Mouse (Mus musculus) embryonic facial prominence, embryonic 12.5 days (tissue): ENCODE results near the gene A930017K11Rik. TPM values are rescaled to one million over a fixed set of nuclear protein-coding genes. Genes with fewer than 3 reads are reported as not detected.

Source experiments
- ATAC-seq: fragments of 200-750 bp; cut with Nextera tagmentation; 2 replicates; pipeline ENCODE4 v1.8.0; 2017; ENCODE audit not compliant: insufficient number of reproducible peaks, insufficient read depth, low FRiP score, low TSS enrichment
- H3K27ac ChIP-seq: fragments of 300-500 bp; sonication (generic); 2 replicates; pipeline ENCODE4 v1.5.1; 2016; ENCODE audit warnings: mild to moderate bottlenecking
- H3K27me3 ChIP-seq: fragments of 300-500 bp; sonication (generic); 2 replicates; pipeline ENCODE4 v1.6.1; 2016; ENCODE audit warnings: mild to moderate bottlenecking, moderate library complexity
- H3K36me3 ChIP-seq: fragments of 300-500 bp; sonication (generic); 2 replicates; pipeline ENCODE4 v1.6.1; 2016; ENCODE audit warnings: mild to moderate bottlenecking
- H3K4me1 ChIP-seq: fragments of 300-500 bp; sonication (generic); 2 replicates; pipeline ENCODE4 v1.6.1; 2016
- H3K4me2 ChIP-seq: fragments of 300-500 bp; sonication (generic); replicated peaks from 2 replicates; pipeline ENCODE4 v1.6.1; 2016; ENCODE audit warnings: mild to moderate bottlenecking, moderate library complexity
- H3K4me3 ChIP-seq: fragments of 300-500 bp; sonication (generic); 2 replicates; pipeline ENCODE4 v1.5.1; 2016; ENCODE audit warnings: mild to moderate bottlenecking
- H3K9ac ChIP-seq: fragments of 300-500 bp; sonication (generic); 2 replicates; pipeline ENCODE4 v1.6.1; 2016; ENCODE audit warnings: mild to moderate bottlenecking, moderate library complexity
- H3K9me3 ChIP-seq: fragments of 300-500 bp; sonication (generic); 2 replicates; pipeline ENCODE4 v1.6.1; 2016; ENCODE audit warnings: mild to moderate bottlenecking, moderate library complexity
- WGBS: fragments of 180-500 bp; shearing (Covaris S2); methylation state at CpG from one replicate; pipeline ENCODE4 v1.1.7; 2016; 5-methylcytosine and 5-hydroxymethylcytosine counted together
- polyA plus RNA-seq: library from polyadenylated mRNA; unstranded; fragments of >200 nt; fragmentation: Nextera tagmentation; extraction: Ambion mirVana; gene quantifications from 2 replicates; pipeline ENCODE4 v1.2.1, GENCODE M21; 2016

The A930017K11Rik gene
- polyA plus RNA-seq, 1 experiment from 2014 or later, result 0.20 TPM

GRCm38 (mm10) chr17:25919786-25920642 is 32.4 kb downstream of the A930017K11Rik start:
- no peaks in the 10 kb centered on the region for H3K36me3 ChIP-seq
- ATAC-seq, result peak; percentile 99
- H3K4me3 ChIP-seq, result peak overlapping the region; percentile 95
- H3K9me3 ChIP-seq, result no peaks in the 10 kb centered on the region
- peak overlapping the region; percentile 80 for H3K4me2 ChIP-seq
- peak overlapping the region; percentile 71 for H3K9ac ChIP-seq
- peaks cover 17% of the 10 kb centered on the region for H3K4me1 ChIP-seq
- peak overlapping the region; percentile 86 for H3K27ac ChIP-seq
- no peaks in the 10 kb centered on the region for H3K27me3 ChIP-seq
- under 1% methylated on average over 40 of the region's 40 CpGs for WGBS

GRCm38 (mm10) chr17:25919144-25919785 is 33.1 kb downstream of the A930017K11Rik start, which contains the start of gene Rab40c:
Gene Rab40c (minus strand): TSS chr17:25919727.
- Histone ChIP-seq H3K4me3 (peak within 1 kb of the TSS; percentile 95), H3K36me3 (no peaks in the 10 kb centered on the region), H3K27ac (peak within 1 kb of the TSS; percentile 86), H3K27me3 (no peaks in the 10 kb centered on the region), H3K4me2 (peak within 1 kb of the TSS; percentile 80), H3K9ac (peak within 1 kb of the TSS; percentile 71), H3K9me3 (no peaks in the 10 kb centered on the region), H3K4me1 (peaks cover 17% of the 10 kb centered on the region)
- no peak for ATAC-seq
- under 1% methylated on average over 61 of the region's 78 CpGs for WGBS

GRCm38 (mm10) chr17:25918037-25918750 is 34.2 kb downstream of the A930017K11Rik start:
- peak overlapping the region; percentile 71 for H3K9ac ChIP-seq
- no peaks in the 10 kb centered on the region for H3K27me3 ChIP-seq
- H3K36me3 ChIP-seq, result no peaks in the 10 kb centered on the region
- peaks cover 17% of the 10 kb centered on the region for H3K4me1 ChIP-seq
- WGBS, result 83% methylated on average over 9 of the region's 9 CpGs
- no peak overlapping the region for H3K27ac ChIP-seq
- no peak for ATAC-seq
- H3K4me2 ChIP-seq, result peak overlapping the region; percentile 80
- H3K9me3 ChIP-seq, result no peaks in the 10 kb centered on the region
- H3K4me3 ChIP-seq, result peak overlapping the region; percentile 95

- Histone ChIP-seq H3K4me2 (no peak overlapping the region), H3K36me3 (0 out of 2 replicates have a peak, but pooled peaks cover 1% of the 10 kb centered on the region), H3K4me1 (peaks cover 17% of the 10 kb centered on the region), H3K9me3 (no peaks in the 10 kb centered on the region), H3K27me3 (no peaks in the 10 kb centered on the region), H3K4me3 (no peak overlapping the region), H3K9ac (no peak overlapping the region), H3K27ac (no peak overlapping the region)
- no peak for ATAC-seq
- 85% methylated on average over 8 of the region's 8 CpGs for WGBS
Observed at GRCm38 (mm10) chr17:25916931-25917647, 35.3 kb downstream of the A930017K11Rik start.

- no peak for ATAC-seq
Observed at GRCm38 (mm10) chr17:25914295-25914694, 38.1 kb downstream of the A930017K11Rik start.

GRCm38 (mm10) chr17:25913877-25914275 is 38.5 kb downstream of the A930017K11Rik start:
- H3K4me3 ChIP-seq, result no peak overlapping the region
- no peak for ATAC-seq
- H3K4me2 ChIP-seq, result no peak overlapping the region
- H3K9me3 ChIP-seq, result no peaks in the 10 kb centered on the region
- no peaks in the 10 kb centered on the region for H3K27me3 ChIP-seq
- 0 out of 2 replicates have a peak, but pooled peaks cover 4% of the 10 kb centered on the region for H3K36me3 ChIP-seq
- H3K4me1 ChIP-seq, result peaks cover 13% of the 10 kb centered on the region
- no peak overlapping the region for H3K27ac ChIP-seq
- H3K9ac ChIP-seq, result no peak overlapping the region
- WGBS, result 64% methylated on average over 1 of the region's 1 CpGs

More at GRCm38 (mm10) chr17:25914295-25914694, 38.1 kb downstream of the A930017K11Rik start:
- 89% methylated on average over 4 of the region's 4 CpGs for WGBS
- peaks cover 13% of the 10 kb centered on the region for H3K4me1 ChIP-seq
- H3K27ac ChIP-seq, result no peak overlapping the region
- H3K4me2 ChIP-seq, result no peak overlapping the region
- H3K9me3 ChIP-seq, result no peaks in the 10 kb centered on the region
- H3K36me3 ChIP-seq, result 0 out of 2 replicates have a peak, but pooled peaks cover 4% of the 10 kb centered on the region
- H3K27me3 ChIP-seq, result no peaks in the 10 kb centered on the region
- H3K4me3 ChIP-seq, result no peak overlapping the region
- no peak overlapping the region for H3K9ac ChIP-seq

- Histone ChIP-seq H3K9me3 (no peaks in the 10 kb centered on the region), H3K4me3 (no peak overlapping the region), H3K9ac (no peak overlapping the region), H3K4me2 (no peak overlapping the region), H3K27me3 (no peaks in the 10 kb centered on the region), H3K36me3 (0 out of 2 replicates have a peak, but pooled peaks cover 4% of the 10 kb centered on the region), H3K27ac (no peak overlapping the region), H3K4me1 (peaks cover 8% of the 10 kb centered on the region)
- WGBS, result 89% methylated on average over 14 of the region's 14 CpGs
- no peak for ATAC-seq
Observed at GRCm38 (mm10) chr17:25913186-25913876, 39.0 kb downstream of the A930017K11Rik start.

- no peak for ATAC-seq
- Histone ChIP-seq H3K4me1 (no peaks in the 10 kb centered on the region), H3K9ac (no peak overlapping the region), H3K4me3 (no peak overlapping the region), H3K36me3 (0 out of 2 replicates have a peak, but pooled peaks cover 9% of the 10 kb centered on the region), H3K27ac (no peak overlapping the region), H3K27me3 (no peaks in the 10 kb centered on the region), H3K9me3 (no peaks in the 10 kb centered on the region), H3K4me2 (no peak overlapping the region)
- 88% methylated on average over 4 of the region's 4 CpGs for WGBS
Observed at GRCm38 (mm10) chr17:25911816-25912215, 40.5 kb downstream of the A930017K11Rik start.

- Histone ChIP-seq H3K9ac (no peak overlapping the region), H3K27ac (no peak overlapping the region), H3K36me3 (0 out of 2 replicates have a peak, but pooled peaks cover 9% of the 10 kb centered on the region), H3K4me2 (no peak overlapping the region), H3K27me3 (no peaks in the 10 kb centered on the region), H3K4me1 (no peaks in the 10 kb centered on the region), H3K4me3 (no peak overlapping the region), H3K9me3 (no peaks in the 10 kb centered on the region)
- WGBS, result 83% methylated on average over 2 of the region's 2 CpGs
- ATAC-seq, result no peak
Observed at GRCm38 (mm10) chr17:25907640-25908039, 44.7 kb downstream of the A930017K11Rik start.

GRCm38 (mm10) chr17:25903061-25903460 is 49.3 kb downstream of the A930017K11Rik start:
- no peaks in the 10 kb centered on the region for H3K9me3 ChIP-seq
- ATAC-seq, result no peak
- no peak overlapping the region for H3K4me3 ChIP-seq
- H3K36me3 ChIP-seq, result peaks cover 13% of the 10 kb centered on the region
- H3K4me1 ChIP-seq, result no peaks in the 10 kb centered on the region
- no peak overlapping the region for H3K9ac ChIP-seq
- no peak overlapping the region for H3K27ac ChIP-seq
- no peaks in the 10 kb centered on the region for H3K27me3 ChIP-seq
- H3K4me2 ChIP-seq, result no peak overlapping the region
- WGBS, result 83% methylated on average over 3 of the region's 3 CpGs
